Mouse (Mus musculus) lung, postnatal 4 days (tissue): ENCODE data around the gene Golga7b.

Experiments
- DNase-seq, 2 experiments: peaks; one replicate each; pipeline ENCODE4 v3.0.0; 2021

Gene Golga7b

GRCm38 (mm10) chr19:42306202-42306601 is 58.8 kb downstream of the Golga7b start:
- peak in 1 of 2 experiments; percentile 30 for DNase-seq

- DNase-seq: peak; percentile 10 to 27
Observed at GRCm38 (mm10) chr19:42307019-42307418, 59.6 kb downstream of the Golga7b start.

- DNase-seq: no peak
Observed at GRCm38 (mm10) chr19:42308931-42309330, 61.6 kb downstream of the Golga7b start.

- no peak for DNase-seq
Observed at GRCm38 (mm10) chr19:42311332-42311731, 64.0 kb downstream of the Golga7b start.

GRCm38 (mm10) chr19:42312191-42312590 is 64.8 kb downstream of the Golga7b start:
- no peak for DNase-seq

GRCm38 (mm10) chr19:42315070-42315679 is 67.8 kb downstream of the Golga7b start:
- no peak for DNase-seq

- peak; percentile 63 to 77 for DNase-seq
Observed at GRCm38 (mm10) chr19:42315914-42316313, 68.5 kb downstream of the Golga7b start.

- peak; percentile 11 to 55 for DNase-seq
Observed at GRCm38 (mm10) chr19:42316525-42316924, 69.2 kb downstream of the Golga7b start.

- no peak for DNase-seq
Observed at GRCm38 (mm10) chr19:42316998-42317397, 69.6 kb downstream of the Golga7b start.

GRCm38 (mm10) chr19:42317648-42318425 is 70.5 kb downstream of the Golga7b start:
- peak in 1 of 2 experiments; percentile 43 for DNase-seq
